Mouse (Mus musculus) midbrain, embryonic 13.5 days (tissue): Measurements from ENCODE around the gene Ap3s2. TPM values are rescaled to one million over a fixed set of nuclear protein-coding genes. Genes with fewer than 3 reads are reported as not detected.

Experiments
- ATAC-seq: fragments of 200-750 bp; cut with Nextera tagmentation; 2 replicates; pipeline ENCODE4 v1.8.0; 2017; ENCODE audit warnings: mild to moderate bottlenecking, moderate TSS enrichment, moderate library complexity
- H3K27ac ChIP-seq: fragments of 300-500 bp; sonication (generic); 2 replicates; pipeline ENCODE4 v1.5.1; 2015; ENCODE audit warnings: inconsistent platforms, mild to moderate bottlenecking, moderate library complexity
- H3K27me3 ChIP-seq: fragments of 300-500 bp; sonication (generic); 2 replicates; pipeline ENCODE4 v1.6.1; 2015; ENCODE audit warnings: mild to moderate bottlenecking, inconsistent platforms
- H3K36me3 ChIP-seq: fragments of 300-500 bp; sonication (generic); 2 replicates; pipeline ENCODE4 v1.6.1; 2015; ENCODE audit warnings: mild to moderate bottlenecking, inconsistent platforms
- H3K4me1 ChIP-seq: fragments of 300-500 bp; sonication (generic); replicated peaks from 2 replicates; pipeline ENCODE4 v1.6.1; 2015; ENCODE audit warnings: inconsistent platforms
- H3K4me2 ChIP-seq: fragments of 300-500 bp; sonication (generic); replicated peaks from 2 replicates; pipeline ENCODE4 v1.6.1; 2015; ENCODE audit warnings: moderate library complexity, mild to moderate bottlenecking, inconsistent platforms
- H3K4me3 ChIP-seq: fragments of 300-500 bp; sonication (generic); replicated peaks from 2 replicates; pipeline ENCODE4 v1.5.1; 2015; ENCODE audit warnings: mild to moderate bottlenecking, inconsistent platforms
- H3K9ac ChIP-seq: fragments of 300-500 bp; sonication (generic); replicated peaks from 2 replicates; pipeline ENCODE4 v1.6.1; 2015; ENCODE audit warnings: mild to moderate bottlenecking, inconsistent platforms
- H3K9me3 ChIP-seq: fragments of 300-500 bp; sonication (generic); 2 replicates; pipeline ENCODE4 v1.6.1; 2016; ENCODE audit warnings: mild to moderate bottlenecking, inconsistent platforms
- WGBS: fragments of 180-500 bp; shearing (Covaris S2); methylation state at CpG from one replicate; pipeline ENCODE4 v1.1.7; 2015; 5-methylcytosine and 5-hydroxymethylcytosine counted together
- polyA plus RNA-seq: library from polyadenylated mRNA; unstranded; fragments of >200 nt; fragmentation: Nextera tagmentation; extraction: Ambion mirVana; gene quantifications from 2 replicates; pipeline ENCODE4 v1.2.1, GENCODE M21; 2015

Gene Ap3s2
- polyA plus RNA-seq, 1 experiment from 2014 or later, result 51.8 TPM

- H3K27ac ChIP-seq, result no peak overlapping the region
- no peak overlapping the region for H3K9ac ChIP-seq
- ATAC-seq, result no peak
- H3K9me3 ChIP-seq, result no peaks in the 10 kb centered on the region
- H3K4me1 ChIP-seq, result no peaks in the 10 kb centered on the region
- no peak overlapping the region for H3K4me3 ChIP-seq
- H3K36me3 ChIP-seq, result peaks cover 71% of the 10 kb centered on the region
- no peaks in the 10 kb centered on the region for H3K27me3 ChIP-seq
- WGBS, result 93% methylated on average over 6 of the region's 6 CpGs
- H3K4me2 ChIP-seq, result no peak overlapping the region
These were observed 38.5 kb downstream of the Ap3s2 start for GRCm38 (mm10) chr7:79881901-79882300.

- Histone ChIP-seq H3K9me3 (no peaks in the 10 kb centered on the region), H3K27ac (no peak overlapping the region), H3K4me1 (no peaks in the 10 kb centered on the region), H3K27me3 (no peaks in the 10 kb centered on the region), H3K4me3 (no peak overlapping the region), H3K36me3 (peaks cover 75% of the 10 kb centered on the region), H3K9ac (no peak overlapping the region), H3K4me2 (no peak overlapping the region)
- 59% methylated on average over 3 of the region's 3 CpGs for WGBS
- no peak for ATAC-seq
These were observed 39.5 kb downstream of the Ap3s2 start for GRCm38 (mm10) chr7:79880998-79881397.

- no peak overlapping the region for H3K9ac ChIP-seq
- peaks cover 65% of the 10 kb centered on the region for H3K36me3 ChIP-seq
These were observed 40.4 kb downstream of the Ap3s2 start for GRCm38 (mm10) chr7:79880033-79880432.

GRCm38 (mm10) chr7:79878455-79879025, 41.9 kb downstream of the Ap3s2 start:
- H3K9me3 ChIP-seq, result no peaks in the 10 kb centered on the region
- H3K27ac ChIP-seq, result no peak overlapping the region
- no peak overlapping the region for H3K4me3 ChIP-seq
- 67% methylated on average over 2 of the region's 2 CpGs for WGBS
- H3K4me1 ChIP-seq, result no peaks in the 10 kb centered on the region
- no peak for ATAC-seq
- no peak overlapping the region for H3K4me2 ChIP-seq
- peaks cover 59% of the 10 kb centered on the region for H3K36me3 ChIP-seq
- H3K9ac ChIP-seq, result no peak overlapping the region
- no peaks in the 10 kb centered on the region for H3K27me3 ChIP-seq

More at GRCm38 (mm10) chr7:79880033-79880432, 40.4 kb downstream of the Ap3s2 start:
- no peak overlapping the region for H3K4me3 ChIP-seq
- no peak for ATAC-seq
- no peak overlapping the region for H3K27ac ChIP-seq
- no peaks in the 10 kb centered on the region for H3K9me3 ChIP-seq
- no peaks in the 10 kb centered on the region for H3K27me3 ChIP-seq
- no peak overlapping the region for H3K4me2 ChIP-seq
- 95% methylated on average over 6 of the region's 6 CpGs for WGBS
- no peaks in the 10 kb centered on the region for H3K4me1 ChIP-seq

GRCm38 (mm10) chr7:79873407-79873806, 47.0 kb downstream of the Ap3s2 start:
- Histone ChIP-seq H3K27ac (no peak overlapping the region), H3K4me1 (no peaks in the 10 kb centered on the region), H3K4me2 (no peak overlapping the region), H3K36me3 (peaks cover 10% of the 10 kb centered on the region), H3K9me3 (no peaks in the 10 kb centered on the region), H3K27me3 (no peaks in the 10 kb centered on the region), H3K9ac (no peak overlapping the region), H3K4me3 (no peak overlapping the region)
- 91% methylated on average over 6 of the region's 6 CpGs for WGBS
- no peak for ATAC-seq

- Histone ChIP-seq H3K4me1 (no peaks in the 10 kb centered on the region), H3K27ac (no peak overlapping the region), H3K27me3 (no peaks in the 10 kb centered on the region), H3K9me3 (no peaks in the 10 kb centered on the region), H3K36me3 (peaks cover 5% of the 10 kb centered on the region; the same call in 1 of the 2 replicates), H3K4me3 (no peak overlapping the region), H3K4me2 (no peak overlapping the region), H3K9ac (no peak overlapping the region)
- no peak for ATAC-seq
- WGBS, result 89% methylated on average over 6 of the region's 6 CpGs
These were observed 48.6 kb downstream of the Ap3s2 start for GRCm38 (mm10) chr7:79871797-79872345.

GRCm38 (mm10) chr7:79869072-79869719, 51.3 kb downstream of the Ap3s2 start:
- WGBS, result 57% methylated on average over 6 of the region's 6 CpGs
- H3K9ac ChIP-seq, result no peak overlapping the region
- no peak for ATAC-seq
- no peaks in the 10 kb centered on the region for H3K27me3 ChIP-seq
- H3K36me3 ChIP-seq, result no peaks in the 10 kb centered on the region
- H3K9me3 ChIP-seq, result no peaks in the 10 kb centered on the region
- H3K4me3 ChIP-seq, result no peak overlapping the region
- H3K27ac ChIP-seq, result no peak overlapping the region
- H3K4me2 ChIP-seq, result no peak overlapping the region
- H3K4me1 ChIP-seq, result no peaks in the 10 kb centered on the region

- no peaks in the 10 kb centered on the region for H3K36me3 ChIP-seq
- 89% methylated on average over 7 of the region's 7 CpGs for WGBS
- H3K9ac ChIP-seq, result no peak overlapping the region
- H3K27ac ChIP-seq, result no peak overlapping the region
- no peaks in the 10 kb centered on the region for H3K9me3 ChIP-seq
- no peaks in the 10 kb centered on the region for H3K4me1 ChIP-seq
- no peak overlapping the region for H3K4me2 ChIP-seq
- no peak overlapping the region for H3K4me3 ChIP-seq
- ATAC-seq, result no peak
- H3K27me3 ChIP-seq, result no peaks in the 10 kb centered on the region
These were observed 52.0 kb downstream of the Ap3s2 start for GRCm38 (mm10) chr7:79868475-79868874.

- H3K27me3 ChIP-seq, result no peaks in the 10 kb centered on the region
- ATAC-seq, result no peak
- H3K4me1 ChIP-seq, result no peaks in the 10 kb centered on the region
- H3K9ac ChIP-seq, result no peak overlapping the region
- no peaks in the 10 kb centered on the region for H3K36me3 ChIP-seq
- no peak overlapping the region for H3K4me2 ChIP-seq
- WGBS, result 85% methylated on average over 13 of the region's 13 CpGs
- H3K9me3 ChIP-seq, result no peaks in the 10 kb centered on the region
- H3K4me3 ChIP-seq, result no peak overlapping the region
- no peak overlapping the region for H3K27ac ChIP-seq
These were observed 52.6 kb downstream of the Ap3s2 start for GRCm38 (mm10) chr7:79867861-79868260.

GRCm38 (mm10) chr7:79866294-79867000, 54.0 kb downstream of the Ap3s2 start:
- no peak overlapping the region for H3K27ac ChIP-seq
- ATAC-seq, result no peak
- H3K4me1 ChIP-seq, result no peaks in the 10 kb centered on the region
- H3K4me3 ChIP-seq, result no peak overlapping the region
- 78% methylated on average over 3 of the region's 3 CpGs for WGBS
- no peak overlapping the region for H3K9ac ChIP-seq
- no peaks in the 10 kb centered on the region for H3K36me3 ChIP-seq
- H3K9me3 ChIP-seq, result no peaks in the 10 kb centered on the region
- no peaks in the 10 kb centered on the region for H3K27me3 ChIP-seq
- H3K4me2 ChIP-seq, result no peak overlapping the region

GRCm38 (mm10) chr7:79861794-79862193, 58.7 kb downstream of the Ap3s2 start:
- H3K4me1 ChIP-seq, result no peaks in the 10 kb centered on the region
- no peaks in the 10 kb centered on the region for H3K36me3 ChIP-seq
- H3K9ac ChIP-seq, result no peak overlapping the region
- H3K9me3 ChIP-seq, result no peaks in the 10 kb centered on the region
- H3K27ac ChIP-seq, result no peak overlapping the region
- ATAC-seq, result no peak
- H3K4me2 ChIP-seq, result no peak overlapping the region
- 0 out of 2 replicates have a peak, but pooled peaks cover 2% of the 10 kb centered on the region for H3K27me3 ChIP-seq
- no peak overlapping the region for H3K4me3 ChIP-seq
- WGBS, result 86% methylated on average over 8 of the region's 8 CpGs

- H3K4me1 ChIP-seq, result no peaks in the 10 kb centered on the region
- H3K4me3 ChIP-seq, result no peak within 1 kb of the TSS
- H3K9ac ChIP-seq, result no peak within 1 kb of the TSS
- no peaks in the 10 kb centered on the region for H3K36me3 ChIP-seq
- 85% methylated on average over 9 of the region's 9 CpGs for WGBS
- 0 out of 2 replicates have a peak, but pooled peaks cover 2% of the 10 kb centered on the region for H3K27me3 ChIP-seq
- no peak for ATAC-seq
- H3K9me3 ChIP-seq, result no peaks in the 10 kb centered on the region
- H3K27ac ChIP-seq, result no peak within 1 kb of the TSS
- no peak within 1 kb of the TSS for H3K4me2 ChIP-seq
These were observed 59.6 kb downstream of the Ap3s2 start, which contains the start of gene Anpep for GRCm38 (mm10) chr7:79860811-79861210. TSS of gene Anpep (minus strand) at chr7:79861059.
